Mouse (Mus musculus): ENCODE data around the gene Cyp2c66. TPM values are rescaled to one million over a fixed set of nuclear protein-coding genes. Genes with fewer than 3 reads are reported as not detected.
"Not testable (repeated sequence)": the region's sequence is repeated elsewhere in the genome, so short reads cannot be mapped to it uniquely, and the experiment has no call there.

Gene Cyp2c66
- total RNA-seq (2017): not detected in 2 replicates

DNA sequence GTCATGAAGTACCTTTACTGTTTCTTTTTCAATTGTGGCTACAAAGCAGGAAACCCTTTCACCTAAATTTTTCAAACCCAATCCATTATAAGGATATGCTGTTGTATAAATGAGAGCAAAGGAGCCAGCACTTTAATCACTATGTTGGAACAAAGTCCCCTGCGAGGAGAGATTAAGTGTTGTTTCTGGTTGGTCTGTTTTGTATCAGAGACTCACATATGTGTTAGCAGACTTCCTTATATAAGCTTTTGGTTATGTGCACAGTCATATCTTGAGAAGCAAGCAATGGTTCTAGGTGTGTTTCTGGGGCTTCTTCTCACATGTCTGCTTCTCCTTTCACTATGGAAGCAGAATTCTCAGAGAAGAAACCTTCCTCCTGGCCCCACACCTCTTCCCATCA lies at the start of gene Cyp2c66:
Cyp2c66 (plus strand) TSS at position 255 of the 400 bp plus-strand sequence.
- no peak for ATAC-seq (replicated peaks; ENCODE audit: low read depth, poor library complexity, severe bottlenecking)

DNA sequence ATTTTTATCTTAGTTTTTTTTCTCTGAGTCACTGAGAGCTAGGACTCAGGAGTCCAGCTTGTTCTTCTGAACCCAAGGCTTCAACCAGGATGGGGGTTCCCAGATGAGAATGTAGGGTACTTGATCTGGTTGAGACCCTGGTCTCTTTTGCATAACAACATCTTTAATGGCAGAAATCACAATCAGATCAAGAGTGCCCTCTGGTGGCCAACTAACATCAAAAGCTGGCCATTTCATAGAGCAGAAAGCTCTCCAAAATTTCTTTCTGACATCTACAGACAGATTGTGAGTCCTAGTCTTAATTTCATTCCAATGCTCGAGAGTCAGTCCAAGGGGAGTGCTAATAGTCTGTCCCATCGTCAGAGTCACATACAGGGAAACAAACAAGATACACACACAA lies 14.9 kb upstream of the Cyp2c66 start:
- ATAC-seq (replicated peaks; ENCODE audit: low read depth, poor library complexity, severe bottlenecking): not testable (repeated sequence)

DNA sequence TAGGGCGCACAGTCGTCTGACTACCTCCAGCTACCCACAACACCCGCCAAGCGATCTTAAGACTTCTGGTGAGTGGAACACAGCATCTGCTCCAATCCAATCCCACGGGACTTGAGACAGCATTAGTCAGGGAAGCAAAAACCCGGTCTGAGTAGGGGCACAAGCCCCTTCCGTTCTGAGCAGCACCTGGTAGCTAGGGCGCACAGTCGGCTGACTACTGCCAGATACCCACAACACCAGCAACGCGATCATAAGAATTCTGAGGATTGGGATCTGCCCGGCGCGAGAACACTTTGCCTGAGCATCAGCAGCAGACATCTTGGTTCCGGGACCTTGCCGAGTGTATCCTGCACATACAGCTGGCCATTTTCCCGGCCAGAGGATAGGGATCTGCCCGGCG lies 43.1 kb downstream of the Cyp2c66 start:
- ATAC-seq (replicated peaks; ENCODE audit: low read depth, poor library complexity, severe bottlenecking): not testable (repeated sequence)

Other genes with a start within 250 kb of the Cyp2c66 start
- gene Hells, start 183.0 kb upstream of the Cyp2c66 start, total RNA-seq (2017): 92.8 and 110 TPM in 2 replicates
- gene Cyp2c55, start 106.9 kb upstream of the Cyp2c66 start, total RNA-seq (2017): not detected in 2 replicates
- not detected in 2 replicates for gene Cyp2c65, start 52.9 kb upstream of the Cyp2c66 start, total RNA-seq (2017)
- gene Cyp2c29, start 155.5 kb downstream of the Cyp2c66 start, total RNA-seq (2017): not detected in 2 replicates